Mouse (Mus musculus) fibroblast of lung, adult 2 months (primary cell): ENCODE measurements at regions not wholly inside any gene's neighbourhood (a gene's known extent, or its start where the extent isn't known, plus 50 kb on each side); places are given as distances from the start of the nearest gene placed in this dataset.

ENCODE experiments used
- DNase-seq: peaks from one replicate; pipeline ENCODE4 v3.0.0-alpha.2; 2011; ENCODE audit warnings: low read depth

GRCm38 (mm10) chr7:142593729-142594375, 61.4 kb downstream of the Mrpl23 start:
- no peak for DNase-seq

DNA sequence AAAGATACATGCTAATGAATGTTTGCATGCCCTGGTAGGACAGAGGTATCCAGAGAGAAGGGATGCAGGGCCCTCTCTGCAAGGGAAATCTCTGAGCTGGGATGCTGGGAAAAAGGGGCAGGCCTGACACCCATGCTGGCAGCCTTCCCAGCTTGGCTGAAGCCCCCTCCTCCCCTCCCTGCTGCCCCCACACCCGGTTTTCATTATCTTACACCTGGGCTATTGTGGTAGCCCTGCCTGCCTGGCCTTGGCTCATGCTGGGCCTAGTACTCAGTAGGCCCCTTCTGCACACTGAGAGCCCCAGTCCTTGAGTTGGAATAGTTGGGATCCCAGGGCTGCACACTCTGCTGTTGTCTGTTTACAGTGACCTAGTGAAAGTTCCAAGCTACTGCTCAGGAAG, 62.9 kb downstream of the Mrpl23 start:
- no peak for DNase-seq

- DNase-seq = no peak
These were observed 63.7 kb downstream of the Mrpl23 start for GRCm38 (mm10) chr7:142596211-142596610.

DNA sequence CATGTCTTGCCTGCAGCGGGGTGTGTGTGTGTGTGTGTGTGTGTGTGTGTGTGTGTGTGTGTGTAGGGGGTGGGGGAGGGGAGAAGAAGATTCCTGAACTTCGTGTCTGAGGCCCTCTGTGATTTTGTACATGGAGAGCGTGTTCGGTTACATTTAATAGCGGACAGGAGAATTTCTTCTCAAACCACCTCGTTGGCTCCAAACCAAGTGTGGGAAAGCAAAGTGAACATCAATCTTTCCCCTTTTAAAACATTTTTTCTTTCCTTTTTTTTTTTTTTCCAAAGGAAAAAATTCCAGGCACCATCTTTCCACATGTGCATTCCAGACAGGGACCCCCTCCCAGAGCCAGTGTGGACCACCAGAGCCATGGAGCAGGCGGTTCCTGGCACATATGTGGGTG, 65.5 kb downstream of the Mrpl23 start:
- no peak for DNase-seq

- peak; percentile 31 for DNase-seq
These were observed 66.7 kb downstream of the Igf2 start for GRCm38 (mm10) chr7:142599942-142600341.

DNA sequence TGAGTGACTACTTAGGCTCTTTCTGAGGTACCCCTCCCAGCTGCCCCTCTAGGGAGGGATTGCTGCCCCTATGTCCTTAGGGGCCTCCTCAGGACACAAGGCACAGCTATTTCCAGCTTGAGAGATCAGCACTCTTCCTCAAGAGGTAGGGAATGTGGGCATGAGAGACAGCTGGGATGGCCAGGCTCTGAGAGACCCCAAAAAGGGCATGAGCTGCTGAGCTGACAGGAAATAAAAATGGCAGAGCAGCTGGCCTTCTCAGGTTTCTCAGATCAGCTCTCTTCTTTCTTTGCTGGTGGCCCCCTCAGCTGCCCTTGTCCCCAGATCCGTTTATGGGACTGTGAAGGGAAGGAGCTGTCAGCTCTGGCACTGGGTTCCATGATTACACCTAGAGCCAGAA, 66.2 kb downstream of the Igf2 start:
- DNase-seq = no peak
